Mouse (Mus musculus) ES-E14 (cell line): ENCODE measurements at regions not wholly inside any gene's neighbourhood (a gene's known extent, or its start where the extent isn't known, plus 50 kb on each side); places are given as distances from the start of the nearest gene placed in this dataset.

Experiments used
- CHD2 ChIP-seq: IDR thresholded peaks from 2 replicates; pipeline ENCODE4 v1.6.1; 2014; ENCODE audit warnings: mild to moderate bottlenecking, low read depth, low read length, inconsistent platforms
- ZC3H11A ChIP-seq: IDR thresholded peaks from 2 replicates; pipeline ENCODE4 v1.6.1; 2012; ENCODE audit warnings: low read depth, mild to moderate bottlenecking, inconsistent platforms, low read length, borderline replicate concordance

GRCm38 (mm10) chr1:166846566-166846965, 154.7 kb upstream of the Fam78b start:
- TF ChIP-seq CHD2 (no peak), ZC3H11A (no peak)
